9 mouse cellular contexts compared by ENCODE assay signal in genomic region chr4:154864961-154865760, GRCm38 (mm10). TPM values are rescaled to one million over a fixed set of nuclear protein-coding genes. Genes with fewer than 3 reads are reported as not detected.
DNase-seq lines count a peak whose midpoint lies in the region; ATAC-seq and TF ChIP-seq lines count a peak whose summit lies in the region.
"Had no signal": no experiment of that assay in that cellular context is flagged by ENCODE, and none has a peak within 500 bp of the region (broad histone marks: within the 10 kb centered on the region; RNA-seq: fewer than 3 reads in every experiment).

No protein-coding gene starts in this region.

- 78% methylated on average over 18 of the region's 18 CpGs for WGBS in lung, postnatal 0 days
- 83% methylated on average over 18 of the region's 18 CpGs for WGBS in forebrain, embryonic 16.5 days
- WGBS in liver, embryonic 13.5 days (ENCODE audit: insufficient replicate concordance) = 68% methylated on average over 18 of the region's 18 CpGs

- peaks cover 4% of the 10 kb centered on the region for H3K4me1 ChIP-seq in lung, postnatal 0 days (ENCODE audit: insufficient read depth, low read depth, low read length)
- H3K4me1 ChIP-seq in forebrain, embryonic 16.5 days (replicated peaks; ENCODE audit: control insufficient read depth, insufficient read depth, low read length) = peaks cover 6% of the 10 kb centered on the region
- peaks cover 14% of the 10 kb centered on the region for H3K4me1 ChIP-seq in liver, embryonic 13.5 days (replicated peaks)

- no peaks in the 10 kb centered on the region for H3K9me3 ChIP-seq in lung, postnatal 0 days (ENCODE audit: low read length)
- no peaks in the 10 kb centered on the region for H3K9me3 ChIP-seq in forebrain, embryonic 16.5 days (ENCODE audit: control insufficient read depth, low read length)
- no peaks in the 10 kb centered on the region for H3K9me3 ChIP-seq in liver, embryonic 13.5 days (replicated peaks)

- H3K36me3 ChIP-seq in lung, postnatal 0 days (ENCODE audit: insufficient read depth, low read length) = no peaks in the 10 kb centered on the region
- H3K36me3 ChIP-seq in forebrain, embryonic 16.5 days (ENCODE audit: control insufficient read depth, insufficient read depth) = no peaks in the 10 kb centered on the region
- no peaks in the 10 kb centered on the region for H3K36me3 ChIP-seq in liver, embryonic 13.5 days

- H3K9ac ChIP-seq in lung, postnatal 0 days (replicated peaks; ENCODE audit: low read depth) = 0 out of 2 replicates have a peak overlapping the region, but pooled peaks have one; percentile 8
- peak overlapping the region; percentile 45 for H3K9ac ChIP-seq in forebrain, embryonic 16.5 days (replicated peaks; ENCODE audit: low read depth, low read length)
- H3K9ac ChIP-seq in liver, embryonic 13.5 days = peak overlapping the region; percentile 64; the same call in 1 of the 2 replicates

- ATAC-seq in lung, postnatal 0 days = no peak
- peak; percentile 12; the same call in 1 of the 2 replicates for ATAC-seq in forebrain, embryonic 16.5 days
- no peak for ATAC-seq in liver, embryonic 13.5 days (ENCODE audit: low read depth)

- no peak overlapping the region for H3K27ac ChIP-seq in lung, postnatal 0 days (ENCODE audit: low read length)
- no peak overlapping the region; the same call in 1 of the 2 replicates for H3K27ac ChIP-seq in forebrain, embryonic 16.5 days (ENCODE audit: low read length)
- peak overlapping the region; percentile 21; the same call in 1 of the 2 replicates for H3K27ac ChIP-seq in liver, embryonic 13.5 days

- no peak for DNase-seq in lung, postnatal 0 days (ENCODE audit: low spot score)
- DNase-seq in lung, postnatal 14 days = no peak
- DNase-seq in liver, embryonic 13.5 days = no peak
- peak; percentile 46 for DNase-seq in testis, postnatal 10 days (ENCODE audit: low spot score)
- no peak for DNase-seq in adrenal gland, adult 2 months
- DNase-seq in gastrocnemius, postnatal 25 days = no peak
- DNase-seq: adrenal gland, postnatal 36 days had no signal

- H3K27me3 ChIP-seq in lung, postnatal 0 days (replicated peaks; ENCODE audit: insufficient read depth, low read length) = no peaks in the 10 kb centered on the region
- H3K27me3 ChIP-seq in forebrain, embryonic 16.5 days (replicated peaks; ENCODE audit: control insufficient read depth, insufficient read depth, low read length) = peaks cover 2% of the 10 kb centered on the region; the same call in 1 of the 2 replicates
- peaks cover 23% of the 10 kb centered on the region for H3K27me3 ChIP-seq in liver, embryonic 13.5 days

- TF ChIP-seq CTCF in lung, postnatal 0 days (IDR thresholded peaks at IDR 0.05) = no peak

- no peak overlapping the region for H3K4me2 ChIP-seq in lung, postnatal 0 days (replicated peaks; ENCODE audit: low read depth, low read length)
- H3K4me2 ChIP-seq in forebrain, embryonic 16.5 days (ENCODE audit: low read length) = peak overlapping the region; percentile 51
- H3K4me2 ChIP-seq in liver, embryonic 13.5 days = peak overlapping the region; percentile 66

- no peak overlapping the region for H3K4me3 ChIP-seq in lung, postnatal 0 days (ENCODE audit: low read depth, low read length)
- H3K4me3 ChIP-seq in forebrain, embryonic 16.5 days (replicated peaks; ENCODE audit: low read length) = no peak overlapping the region
- peak overlapping the region; percentile 50; the same call in 1 of the 2 replicates for H3K4me3 ChIP-seq in liver, embryonic 13.5 days (replicated peaks)

- TF ChIP-seq EP300 in lung, postnatal 0 days (IDR thresholded peaks at IDR 0.05) = no peak

RNA-seq across cellular contexts. Expression of gene Mmel1, which starts 4.2 kb away (rescaled TPM):
- 0.06 and 0.07 TPM in 2 replicates for polyA plus RNA-seq in lung, postnatal 0 days (2015; fragmentation: Nextera tagmentation; extraction: Ambion mirVana)
- polyA plus RNA-seq in forebrain, embryonic 16.5 days (2015; fragmentation: Nextera tagmentation; extraction: Ambion mirVana) = 0.11 and 0.21 TPM in 2 replicates
- 2.4 TPM in 2 replicates for polyA plus RNA-seq in liver, embryonic 13.5 days (2015; fragmentation: Nextera tagmentation; extraction: Ambion mirVana)
- 1 to 10 TPM in 1 of 2 experiments, under 1 TPM in 1; 0.66 to 4.9 TPM for total RNA-seq in adrenal gland, adult 2 months (2021)
- 2.4 and 6.3 TPM in 2 replicates for polyA plus RNA-seq in adrenal gland, adult 2 months (2012; rRNA removed)
- total RNA-seq in gastrocnemius, postnatal 25 days (2021) = under 1 TPM; 0.13 to 0.24 TPM

RNA-seq across cellular contexts. Expression of gene Ttc34, which starts 27.9 kb away (rescaled TPM):
- 0.54 and 0.56 TPM in 2 replicates for polyA plus RNA-seq in lung, postnatal 0 days (2015; fragmentation: Nextera tagmentation; extraction: Ambion mirVana)
- 1.7 and 2.1 TPM in 2 replicates for polyA plus RNA-seq in forebrain, embryonic 16.5 days (2015; fragmentation: Nextera tagmentation; extraction: Ambion mirVana)
- 0.03 TPM in 1 of 2 replicates, not detected in the other for polyA plus RNA-seq in liver, embryonic 13.5 days (2015; fragmentation: Nextera tagmentation; extraction: Ambion mirVana)
- under 1 TPM in 1 of 2 experiments, not detected in 1; 0.21 TPM for total RNA-seq in adrenal gland, adult 2 months (2021)
- 0.29 and 0.48 TPM in 2 replicates for polyA plus RNA-seq in adrenal gland, adult 2 months (2012; rRNA removed)
- total RNA-seq in gastrocnemius, postnatal 25 days (2021) = not detected
- total RNA-seq: gastrocnemius, postnatal 36 days had no signal

RNA-seq across cellular contexts. Expression of gene Fam213b, which starts 33.8 kb away (rescaled TPM):
- 16.8 and 18.9 TPM in 2 replicates for polyA plus RNA-seq in lung, postnatal 0 days (2015; fragmentation: Nextera tagmentation; extraction: Ambion mirVana)
- 32.4 and 42.0 TPM in 2 replicates for polyA plus RNA-seq in forebrain, embryonic 16.5 days (2015; fragmentation: Nextera tagmentation; extraction: Ambion mirVana)
- 9.0 and 9.2 TPM in 2 replicates for polyA plus RNA-seq in liver, embryonic 13.5 days (2015; fragmentation: Nextera tagmentation; extraction: Ambion mirVana)
- total RNA-seq in adrenal gland, adult 2 months (2021) = 10 to 100 TPM; 41.1 to 56.2 TPM
- 61.1 and 87.9 TPM in 2 replicates for polyA plus RNA-seq in adrenal gland, adult 2 months (2012; rRNA removed)
- 10 to 100 TPM; 81.5 to 81.6 TPM for total RNA-seq in gastrocnemius, postnatal 25 days (2021)

Comparison
In these comparisons a context has a peak if more than half of its experiments do, and no peak if none do; other contexts are left out.
1. H3K9ac ChIP-seq: peak in every context shown above with its lines; median percentile 64 in liver, embryonic 13.5 days; 45 in forebrain, embryonic 16.5 days; 8 in lung, postnatal 0 days.